Mouse (Mus musculus): ENCODE results near the gene Sh3bgrl2.
A peak's percentile ranks its signal among the peaks of the same experiment; 100 is the strongest.

Sh3bgrl2 gene

DNA sequence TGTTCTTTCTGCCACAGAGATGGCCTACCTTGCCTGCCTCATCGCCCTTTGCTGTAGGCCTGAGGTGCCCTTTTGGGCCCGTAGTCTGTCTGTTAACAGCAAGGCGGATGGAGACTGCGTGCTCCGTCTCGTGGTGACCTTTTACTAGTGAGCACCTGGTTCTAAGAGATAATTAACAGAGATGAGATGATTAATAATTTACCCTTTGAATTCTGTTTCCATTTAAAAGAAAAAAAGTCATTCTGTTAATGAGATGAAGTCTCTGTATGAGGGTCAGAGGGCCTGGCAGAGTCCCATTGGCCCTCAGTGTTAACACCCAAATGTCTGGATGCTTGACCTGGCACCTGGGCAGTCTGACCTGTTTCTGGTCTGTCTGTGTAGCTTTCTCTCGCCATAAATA lies 14.8 kb downstream of the Sh3bgrl2 start:
- DNase-seq, result peak; percentile 76 to 92

DNA sequence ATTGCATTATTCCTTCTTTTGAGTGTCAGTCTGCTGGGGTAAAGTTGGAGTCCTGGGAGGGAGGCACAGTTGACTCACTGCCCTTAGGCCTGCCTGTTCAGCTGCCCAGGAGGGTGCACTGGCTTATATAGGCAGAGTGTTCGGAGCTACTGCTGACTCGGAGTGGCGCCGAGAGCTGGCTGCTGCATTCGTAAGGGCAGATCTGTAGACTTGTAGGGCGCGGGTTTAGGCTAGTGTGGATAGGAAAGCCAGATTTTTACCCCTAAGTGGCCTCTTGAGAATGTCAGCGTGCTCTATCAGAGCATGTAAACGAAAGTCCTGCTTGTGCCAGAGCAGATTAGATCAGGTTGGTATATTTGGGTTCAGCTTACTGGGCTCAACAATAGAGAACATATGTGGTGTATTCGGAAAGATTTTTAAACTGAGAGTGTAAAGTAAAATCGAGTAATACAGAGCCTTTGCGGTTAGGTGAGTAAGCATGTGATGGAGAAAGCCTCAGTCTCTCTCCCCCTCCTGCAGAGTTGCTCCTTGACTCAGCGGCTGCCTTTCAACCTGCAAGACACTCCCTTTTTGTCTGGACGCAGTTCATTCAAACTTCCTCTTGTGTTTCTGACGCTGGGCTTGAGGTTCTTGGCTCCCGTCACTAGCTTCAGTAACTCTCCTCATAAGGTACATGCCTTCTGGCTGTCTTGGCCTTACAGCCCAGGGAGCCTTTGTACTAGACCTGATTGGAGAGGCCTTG lies 15.9 kb downstream of the Sh3bgrl2 start:
- DNase-seq, result no peak

DNA sequence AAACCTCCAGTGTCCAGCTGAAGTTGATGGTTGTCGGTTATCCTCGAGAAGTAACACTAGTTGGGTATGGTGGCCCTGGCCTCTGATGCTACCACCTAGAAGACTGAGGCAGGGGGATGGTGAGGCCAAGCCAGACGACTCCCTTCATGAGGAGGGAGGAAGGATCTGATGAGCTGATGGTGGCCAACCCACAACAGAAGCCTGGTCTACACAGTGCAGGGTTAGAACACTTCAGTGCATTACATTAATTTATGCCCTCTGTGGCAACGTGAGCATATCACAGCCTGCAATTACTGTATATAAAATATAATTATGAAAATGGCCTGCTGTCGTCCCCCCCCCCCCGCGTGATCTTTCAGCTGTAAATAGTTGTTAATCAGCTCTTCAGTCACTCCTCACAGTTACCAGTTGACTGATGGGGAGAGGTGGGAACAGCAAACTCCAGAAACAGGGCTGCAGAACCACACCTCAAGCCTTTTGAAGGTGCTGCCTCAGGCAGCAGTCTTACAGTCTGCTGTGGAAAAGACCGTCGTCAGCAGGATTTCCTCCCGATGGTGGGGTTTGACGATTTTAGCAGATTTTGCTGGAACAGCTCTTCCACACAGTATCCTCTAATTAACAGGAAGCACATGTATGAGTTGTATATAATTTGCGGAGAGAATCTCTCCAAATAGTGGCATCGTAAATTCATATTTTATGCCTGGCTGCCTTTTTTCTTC lies 17.0 kb downstream of the Sh3bgrl2 start:
- DNase-seq, result no peak

DNA sequence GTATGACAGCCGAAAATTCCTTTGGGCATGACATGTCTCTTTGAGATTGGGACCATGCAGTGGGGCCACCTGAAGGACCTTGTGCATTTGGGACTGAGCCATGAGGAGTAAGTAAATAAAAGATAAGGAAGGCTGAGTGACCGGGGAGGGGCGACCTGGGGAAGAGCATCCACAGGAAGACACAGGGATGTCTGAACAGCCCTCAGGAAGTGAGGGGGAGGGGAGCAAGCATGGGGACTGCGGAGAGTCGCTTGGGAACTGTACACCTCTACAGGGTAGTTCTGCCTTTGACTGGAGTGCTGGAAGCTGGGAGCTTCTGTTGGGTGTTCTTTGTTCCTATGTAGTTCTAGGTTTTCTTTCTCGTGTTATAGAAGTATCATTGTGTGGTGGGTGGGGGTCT lies 18.0 kb downstream of the Sh3bgrl2 start:
- no peak for DNase-seq

DNA sequence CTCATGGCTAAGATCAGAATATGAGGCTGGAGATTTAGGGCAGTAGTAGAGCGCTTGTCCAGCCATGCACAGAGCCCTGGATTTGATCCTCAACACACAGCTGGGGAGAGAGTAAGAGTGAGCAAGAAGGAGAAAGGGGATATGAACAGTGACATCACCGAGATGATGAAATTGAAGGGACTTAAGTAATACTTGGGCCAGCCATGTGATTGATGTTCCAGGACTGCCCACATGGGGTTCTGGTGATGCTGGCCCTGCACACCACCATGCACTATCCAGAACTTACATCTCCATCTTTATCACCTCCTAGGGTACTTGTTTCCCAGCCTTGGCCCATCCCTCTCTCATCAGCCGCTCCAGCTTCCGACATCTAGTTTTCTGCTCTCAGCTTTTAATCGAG lies 20.0 kb downstream of the Sh3bgrl2 start:
- no peak for DNase-seq

DNA sequence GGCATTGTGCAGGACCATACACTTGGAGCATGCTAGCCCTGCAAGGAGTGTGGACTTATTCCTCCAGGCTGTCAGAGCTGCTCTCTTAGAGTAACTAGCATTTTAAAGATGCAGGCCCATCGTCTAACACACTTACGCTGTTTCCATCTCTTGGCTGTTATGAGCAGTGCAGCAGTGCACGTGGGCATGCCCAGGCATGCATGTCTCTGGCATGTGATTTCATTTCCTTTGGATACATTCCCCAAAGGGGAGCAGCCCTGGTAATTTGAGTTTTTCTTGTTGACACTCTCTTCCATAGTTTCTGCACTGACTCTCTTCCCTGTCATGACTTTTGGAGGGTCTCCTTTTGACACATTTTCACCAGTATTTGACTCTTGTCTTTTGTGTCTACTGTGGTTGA lies 20.8 kb downstream of the Sh3bgrl2 start:
- no peak for DNase-seq

DNA sequence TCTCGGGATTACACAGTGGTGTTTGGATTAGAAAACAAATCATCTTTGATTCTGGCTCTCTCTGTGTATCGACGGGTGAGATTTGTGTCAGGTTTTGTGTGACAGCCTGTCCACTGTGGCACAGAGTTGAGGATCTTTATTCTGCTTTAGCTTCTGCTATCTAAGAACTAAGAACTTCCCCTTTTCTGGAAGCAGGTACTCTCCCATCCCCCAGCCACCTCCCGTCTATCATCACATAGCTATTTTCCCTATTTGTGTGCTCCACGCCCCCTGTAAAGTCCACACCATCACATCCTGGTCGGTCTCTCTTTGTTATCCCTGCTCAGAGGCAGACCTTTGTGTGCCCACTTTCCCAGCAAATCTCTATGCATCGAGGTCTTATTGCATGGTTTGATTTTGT lies 21.8 kb downstream of the Sh3bgrl2 start:
- peak in 1 of 2 experiments; percentile 19 for DNase-seq

DNA sequence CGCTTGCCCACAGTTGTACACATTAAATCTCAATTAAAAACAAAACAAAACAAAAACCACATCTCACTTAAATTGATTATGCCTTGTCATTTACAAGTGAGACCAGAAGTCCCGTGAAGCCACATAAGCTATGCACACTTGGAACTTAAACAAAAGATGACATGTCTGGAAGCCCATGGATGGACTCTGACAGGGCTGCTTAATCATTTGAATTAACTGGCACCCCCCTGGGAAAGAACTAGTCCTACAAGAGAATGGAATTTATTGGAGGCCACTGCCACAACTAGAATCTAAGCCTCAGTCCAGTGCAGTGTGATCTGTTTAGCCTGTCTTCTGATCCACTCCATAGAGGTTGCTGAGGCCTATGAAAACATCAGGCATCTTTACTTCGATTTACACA lies 23.2 kb downstream of the Sh3bgrl2 start:
- no peak for DNase-seq

DNA sequence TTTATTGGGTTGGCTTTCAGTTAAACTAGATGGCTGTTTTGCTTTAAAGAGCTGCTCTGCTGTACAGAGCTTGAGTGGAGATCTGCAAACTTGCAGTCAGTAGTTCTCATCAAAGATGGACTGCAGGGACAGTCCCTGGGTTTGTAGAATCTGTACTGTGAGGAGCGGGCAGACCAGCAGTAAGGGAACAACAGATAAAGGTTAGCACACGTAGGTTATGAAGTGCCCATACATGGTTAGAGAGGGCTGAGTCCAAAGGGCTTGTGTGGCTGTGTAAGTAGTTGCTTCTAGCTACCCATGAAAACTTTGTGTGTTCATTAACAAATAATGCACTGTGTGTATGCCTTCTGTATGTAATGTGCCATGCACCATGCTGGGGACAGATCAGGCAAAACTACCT lies 24.2 kb downstream of the Sh3bgrl2 start:
- DNase-seq, result peak in 1 of 2 experiments; percentile 7

DNA sequence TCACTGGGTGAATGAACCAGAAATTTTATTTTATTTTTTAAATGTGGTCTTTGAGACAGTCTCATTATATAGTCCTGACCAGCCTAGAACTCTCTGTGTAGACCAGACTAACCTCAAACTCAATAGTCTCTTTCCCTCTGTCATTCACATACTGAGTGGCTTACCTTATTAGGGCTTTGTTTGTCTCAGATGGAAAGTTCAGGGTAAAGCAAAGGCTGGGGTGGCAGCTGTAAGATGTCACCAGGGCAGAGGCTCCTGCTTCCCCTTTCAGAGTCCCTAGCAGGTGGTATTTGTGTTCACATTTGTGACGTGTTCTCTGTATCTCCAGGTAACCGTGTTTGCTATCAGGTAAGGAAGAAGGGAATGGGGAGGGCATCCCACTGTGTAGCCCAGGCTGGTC lies 24.7 kb downstream of the Sh3bgrl2 start:
- no peak for DNase-seq

DNA sequence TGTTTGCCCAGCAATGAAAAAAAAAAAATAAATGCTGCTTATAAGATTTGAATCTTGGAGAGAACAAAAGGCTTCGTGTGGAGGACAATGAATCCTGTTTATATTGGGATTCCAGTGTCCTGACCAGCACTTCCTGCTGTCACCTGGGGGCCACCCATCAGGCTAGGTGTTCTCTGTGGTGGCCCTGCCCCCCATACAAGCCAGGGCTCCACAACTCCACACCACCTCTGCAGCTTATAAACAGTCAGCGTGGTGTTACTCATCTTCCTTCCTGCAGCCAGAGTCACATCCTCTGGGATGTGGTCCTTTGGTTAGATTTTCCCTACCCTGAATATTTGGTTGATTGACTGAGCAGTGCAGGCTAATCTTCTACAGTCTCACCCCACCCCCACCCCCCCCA lies 25.5 kb downstream of the Sh3bgrl2 start:
- DNase-seq, result peak in 1 of 2 experiments; percentile 14

DNA sequence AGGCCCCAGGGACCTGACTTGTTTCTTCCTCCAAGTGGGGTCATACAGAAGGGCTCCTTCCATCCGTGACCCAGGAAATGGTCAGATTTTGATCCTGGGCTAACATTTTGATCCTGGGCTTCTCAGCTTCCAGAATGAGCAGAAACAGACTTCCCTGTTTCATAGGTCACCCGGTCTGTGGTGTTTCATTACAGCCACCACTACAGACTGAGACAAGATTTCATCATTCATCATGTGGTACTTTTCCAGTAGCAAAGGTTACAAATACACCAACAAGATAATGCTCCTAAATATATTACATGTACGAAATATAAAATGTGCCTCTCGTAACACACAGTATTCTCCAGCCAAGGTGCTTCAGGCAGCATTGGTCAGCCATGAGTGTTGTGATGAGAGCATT lies 27.3 kb downstream of the Sh3bgrl2 start:
- DNase-seq, result peak in 1 of 2 experiments; percentile 9

DNA sequence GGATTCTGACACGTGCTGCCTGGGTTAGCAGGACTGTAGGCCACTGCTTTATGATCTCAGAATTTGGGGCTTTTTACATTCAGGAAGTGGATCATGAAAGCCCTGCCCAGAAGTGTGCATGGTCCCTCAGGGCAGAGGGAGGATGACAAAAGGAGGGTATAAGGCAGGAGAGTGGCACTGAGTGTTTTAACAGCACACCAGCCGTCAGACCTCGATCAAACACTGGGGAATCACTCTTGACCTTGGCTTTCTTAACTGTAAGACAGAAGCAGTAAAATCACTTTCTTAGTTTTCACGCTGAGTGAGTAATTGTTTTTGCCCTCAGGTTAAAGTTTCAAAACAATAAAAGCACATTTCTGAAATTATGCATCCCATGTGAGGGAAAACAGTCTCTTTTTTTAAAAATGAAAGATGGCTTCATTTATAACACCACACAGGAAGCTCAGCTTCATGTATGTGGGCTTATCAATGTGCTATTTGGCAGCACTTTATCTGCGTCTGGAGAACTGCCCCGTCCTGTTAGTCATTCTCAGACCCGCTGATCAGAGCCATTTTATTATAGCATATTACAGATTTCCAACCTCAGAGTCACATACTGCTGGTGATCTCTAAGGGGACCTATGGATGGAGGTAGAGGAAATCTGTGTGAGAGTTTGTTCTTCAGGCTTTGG lies 28.0 kb downstream of the Sh3bgrl2 start:
- DNase-seq, result peak in 1 of 2 experiments; percentile 2

DNA sequence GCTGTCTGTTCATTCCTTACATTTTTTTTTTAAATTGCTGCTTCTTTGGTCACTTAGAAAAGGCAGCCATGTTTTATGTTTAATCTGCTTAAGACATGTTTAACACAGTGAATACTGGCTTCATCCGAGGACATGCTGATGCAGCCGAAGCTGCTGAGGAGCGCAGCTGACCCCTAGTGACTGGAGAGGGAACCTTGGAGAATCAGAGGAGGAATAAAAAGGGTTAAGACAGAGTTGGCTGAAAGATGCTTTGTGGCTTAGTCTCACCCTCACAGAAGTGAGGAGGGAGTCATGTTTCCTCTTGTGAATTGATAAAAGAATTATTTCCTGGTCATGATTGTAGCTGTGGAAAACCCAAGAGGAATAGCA lies 28.5 kb downstream of the Sh3bgrl2 start:
- peak; percentile 37 to 49 for DNase-seq

DNA sequence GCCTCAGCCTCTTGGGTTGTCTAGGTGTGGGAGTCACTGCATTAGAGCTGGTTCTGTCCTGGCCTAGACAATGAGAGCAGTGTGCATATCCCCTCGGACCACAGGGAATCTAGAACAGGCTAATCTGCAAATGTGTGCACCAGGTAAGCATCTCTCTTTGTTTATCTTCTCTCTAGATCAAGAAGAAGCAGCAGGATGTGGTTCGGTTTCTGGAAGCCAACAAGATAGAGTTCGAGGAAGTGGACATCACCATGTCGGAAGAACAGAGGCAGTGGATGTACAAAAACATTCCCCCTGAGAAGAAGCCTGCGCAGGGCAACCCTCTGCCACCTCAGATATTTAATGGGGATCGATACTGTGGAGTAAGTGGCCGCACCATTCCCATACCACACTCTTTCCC lies 29.1 kb downstream of the Sh3bgrl2 start:
- DNase-seq, result no peak

DNA sequence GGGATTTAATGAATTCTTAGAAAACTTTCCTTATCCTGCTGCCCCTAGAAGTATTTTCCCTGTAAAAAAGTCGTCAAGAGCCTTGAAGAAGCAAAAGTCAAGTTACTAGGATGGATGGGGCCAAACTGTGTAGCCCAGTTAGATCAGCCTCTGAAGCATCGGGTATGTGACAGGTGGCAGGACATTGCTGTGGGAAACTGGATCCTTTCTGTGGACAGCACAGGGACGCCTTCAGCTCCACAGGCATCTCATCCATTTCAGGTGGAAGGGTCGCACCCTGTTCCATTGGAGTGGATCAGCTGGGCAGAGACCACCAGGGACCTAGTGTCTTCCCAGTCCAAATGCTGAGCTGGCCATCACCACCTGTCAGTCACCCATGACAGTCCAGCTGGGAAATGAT lies 30.9 kb downstream of the Sh3bgrl2 start:
- no peak for DNase-seq

DNA sequence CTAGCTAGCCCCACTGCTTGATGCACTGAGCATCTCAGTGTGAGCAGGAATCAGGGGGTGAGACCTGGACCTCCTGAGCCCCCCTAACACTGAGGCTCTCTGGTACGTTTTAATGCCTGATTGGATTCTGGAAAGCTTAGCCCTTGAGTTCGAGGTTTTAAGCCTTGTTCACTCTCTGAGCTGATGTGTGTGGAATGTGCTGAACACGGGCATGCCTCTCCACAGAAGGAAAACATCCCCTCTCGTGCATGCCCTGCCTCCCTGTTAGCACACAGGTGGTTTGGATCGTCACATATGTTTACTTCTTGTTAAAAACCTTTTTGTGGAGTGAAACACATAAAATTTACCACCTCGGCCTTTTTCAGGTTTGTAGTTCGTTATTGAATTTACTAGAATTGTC lies 34.6 kb downstream of the Sh3bgrl2 start:
- DNase-seq, result no peak

DNA sequence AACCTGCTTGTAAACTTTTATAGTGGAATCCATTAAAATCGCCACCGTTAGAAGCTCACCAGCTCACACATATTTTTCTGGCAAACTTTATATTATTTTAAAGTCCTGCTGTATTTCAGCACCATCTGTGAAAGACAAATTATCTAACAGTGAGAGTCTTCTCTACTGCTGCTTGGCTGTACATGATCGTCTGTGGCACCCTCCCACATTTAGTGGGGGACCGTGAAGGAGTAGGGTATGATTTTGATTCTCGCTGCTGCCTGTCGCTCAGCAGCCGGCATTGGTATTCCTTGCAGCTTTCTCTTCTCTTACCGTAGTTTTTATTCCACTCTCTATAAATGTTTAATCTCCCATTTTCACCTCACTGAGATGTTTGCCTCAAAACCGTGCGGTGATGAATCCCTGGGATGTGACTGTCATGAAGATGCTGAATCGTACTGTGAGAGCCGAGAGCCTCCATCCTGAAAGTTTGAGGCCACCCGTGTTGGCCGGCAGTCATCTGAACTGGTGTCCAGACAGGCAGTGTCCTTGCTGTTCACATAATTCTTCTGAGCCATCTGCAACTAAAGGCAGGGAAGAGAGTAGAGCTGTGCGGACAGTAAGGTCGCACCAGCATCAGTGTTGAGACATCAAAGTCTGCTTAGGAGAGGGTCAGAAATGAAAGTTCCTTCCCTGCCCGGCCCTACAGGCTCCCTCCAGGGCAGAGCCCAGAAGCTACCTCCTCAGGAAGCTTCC lies 38.4 kb downstream of the Sh3bgrl2 start:
- DNase-seq, result no peak

DNA sequence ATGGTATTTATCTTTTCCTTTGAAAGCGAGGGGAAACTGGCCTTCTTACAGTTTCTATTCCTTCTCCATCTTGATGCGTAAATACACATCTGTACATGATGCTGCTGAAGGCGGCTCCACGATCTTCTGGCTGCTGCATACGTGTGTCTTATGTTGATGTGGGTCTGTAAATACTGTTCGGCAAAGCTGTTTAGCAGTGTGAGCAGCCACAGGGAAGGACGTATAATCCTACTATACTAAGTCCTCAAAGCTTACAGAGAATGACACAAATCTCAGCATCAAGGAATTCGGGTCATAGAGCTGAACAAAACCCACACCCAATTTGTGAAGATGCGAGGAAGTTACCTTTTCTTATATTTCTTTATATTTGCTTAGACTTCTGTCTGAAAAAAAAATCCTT lies 39.0 kb downstream of the Sh3bgrl2 start:
- no peak for DNase-seq

DNA sequence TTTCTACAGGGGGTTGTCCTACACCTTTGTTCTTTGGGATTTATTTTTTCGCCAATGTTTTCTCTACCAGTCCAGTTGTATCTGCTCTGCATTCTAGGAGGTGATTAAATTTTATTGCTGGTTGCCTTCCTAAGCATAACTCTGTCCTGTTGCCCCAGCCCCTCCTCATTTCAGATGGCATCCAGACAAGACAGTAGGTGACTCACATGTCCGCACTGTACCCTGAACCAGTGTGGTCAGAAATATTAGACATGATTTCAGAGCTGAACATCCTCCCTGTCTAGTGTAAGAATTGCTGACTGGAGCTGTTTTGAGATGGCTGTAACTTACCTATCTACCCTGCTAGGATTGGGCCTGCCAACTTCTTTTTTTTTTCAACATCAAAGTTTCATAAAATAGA lies 40.9 kb downstream of the Sh3bgrl2 start:
- DNase-seq, result no peak

DNA sequence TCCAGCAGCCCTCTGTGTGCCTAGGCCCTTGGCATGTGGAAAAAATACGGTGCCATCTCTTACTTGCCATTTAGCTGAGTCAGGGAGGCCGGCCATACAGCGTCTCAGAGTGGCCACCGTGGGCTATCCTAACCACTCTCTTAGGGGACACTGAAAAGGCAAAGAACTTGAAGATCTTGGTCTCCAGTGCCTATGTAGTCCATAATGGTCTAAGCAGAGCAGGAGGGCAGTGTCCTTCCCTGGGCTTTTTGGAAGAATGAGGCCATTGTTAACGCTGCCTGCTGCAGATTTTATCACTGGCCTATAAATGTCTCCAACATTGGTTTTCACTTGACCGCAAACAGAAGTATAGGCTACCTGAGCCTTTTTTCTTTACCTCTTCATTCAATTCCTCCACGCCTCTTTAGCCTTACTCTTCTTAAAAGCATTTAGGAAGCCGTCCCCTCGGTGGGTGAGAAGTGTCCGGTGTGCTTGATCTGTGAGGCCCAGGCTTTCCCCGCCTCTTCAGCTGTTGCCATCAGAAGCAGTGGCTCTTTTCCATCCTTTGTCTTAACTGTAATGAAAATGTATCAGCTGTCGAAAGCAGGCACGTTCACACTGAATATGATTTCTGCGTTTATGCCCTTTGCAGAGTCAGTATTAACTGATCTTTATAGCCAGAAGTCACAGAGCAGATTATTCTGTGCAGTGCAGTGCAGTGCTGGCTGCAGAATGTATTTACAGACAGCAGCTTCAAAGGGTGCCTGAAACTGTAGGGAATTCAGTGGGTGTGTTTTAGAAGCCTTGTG lies 41.7 kb downstream of the Sh3bgrl2 start:
- no peak for DNase-seq

DNA sequence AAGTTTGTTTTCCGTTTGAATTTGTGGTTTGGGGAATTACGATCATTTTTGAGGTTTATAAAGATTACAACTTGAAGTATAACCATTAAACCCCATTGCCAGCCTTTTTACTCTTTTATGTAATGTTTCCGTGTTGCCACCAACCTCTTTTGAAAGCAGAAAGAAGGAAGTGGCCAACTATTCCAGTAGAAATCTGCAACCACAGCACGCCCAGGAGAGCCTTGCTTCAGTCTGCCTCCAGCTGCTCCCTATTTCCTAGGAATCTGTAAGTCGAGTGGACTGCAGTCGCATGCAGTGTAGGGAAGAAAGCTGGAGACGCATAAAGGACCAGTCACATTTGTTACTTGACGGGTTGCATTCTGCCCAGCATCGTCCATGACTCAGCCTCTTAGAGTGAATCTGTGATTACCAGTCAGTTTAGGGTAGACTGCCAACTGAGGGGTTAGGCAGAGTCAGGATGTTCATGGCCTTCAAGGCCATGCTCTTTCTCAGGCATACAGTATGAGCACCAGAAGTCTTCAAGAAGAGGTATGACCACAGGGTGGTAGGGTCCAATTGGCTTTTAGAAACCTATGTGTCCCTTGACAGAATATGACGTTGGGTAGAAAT lies 43.8 kb downstream of the Sh3bgrl2 start:
- DNase-seq, result no peak

Data from kidney, postnatal 25 days (tissue).